Mouse (Mus musculus) adrenal gland, postnatal 14 days (tissue): ENCODE results near the gene Mkln1. TPM values are rescaled to one million over a fixed set of nuclear protein-coding genes. Genes with fewer than 3 reads are reported as not detected.

Experiments used
- DNase-seq: peaks from one replicate; pipeline ENCODE4 v3.0.0; 2021; ENCODE audit warnings: mixed read lengths
- total RNA-seq: library from RNA; stranded (reverse); gene quantifications from 2 replicates; pipeline ENCODE4 v1.2.3, GENCODE M21; 2021

The Mkln1 gene
- total RNA-seq, 1 experiment from 2014 or later, result 164 TPM

DNA sequence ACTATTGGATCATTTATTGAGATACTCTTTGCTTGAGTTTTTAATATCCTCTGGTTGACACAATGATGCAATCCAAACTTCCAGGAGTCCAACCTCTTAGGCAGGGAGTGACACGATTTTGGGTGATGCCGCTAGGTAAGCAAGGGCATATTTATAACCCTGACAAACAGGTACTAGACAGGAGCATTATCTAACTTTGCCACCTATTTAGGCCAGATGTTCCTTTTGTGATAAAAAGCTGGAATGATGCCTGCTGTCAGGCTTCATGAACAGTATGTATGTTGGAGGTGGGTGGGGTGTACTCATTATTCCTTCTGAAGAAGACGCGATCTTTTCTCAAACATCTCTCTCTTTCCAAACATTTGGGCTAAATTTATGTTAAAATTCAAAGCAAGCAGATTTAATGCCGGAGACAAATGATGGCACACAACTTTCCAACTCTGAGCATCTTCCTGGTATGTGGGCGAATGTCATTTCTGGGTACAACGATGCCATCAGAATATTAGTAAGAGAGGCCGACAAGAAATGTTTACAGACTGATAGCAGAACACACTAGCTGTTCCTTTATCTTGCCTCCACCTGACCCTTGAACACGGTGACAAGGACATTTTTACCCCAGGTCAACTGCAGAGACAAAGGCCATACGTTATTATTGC lies 632 bp upstream of the Mkln1 start:
- no peak for DNase-seq

DNA sequence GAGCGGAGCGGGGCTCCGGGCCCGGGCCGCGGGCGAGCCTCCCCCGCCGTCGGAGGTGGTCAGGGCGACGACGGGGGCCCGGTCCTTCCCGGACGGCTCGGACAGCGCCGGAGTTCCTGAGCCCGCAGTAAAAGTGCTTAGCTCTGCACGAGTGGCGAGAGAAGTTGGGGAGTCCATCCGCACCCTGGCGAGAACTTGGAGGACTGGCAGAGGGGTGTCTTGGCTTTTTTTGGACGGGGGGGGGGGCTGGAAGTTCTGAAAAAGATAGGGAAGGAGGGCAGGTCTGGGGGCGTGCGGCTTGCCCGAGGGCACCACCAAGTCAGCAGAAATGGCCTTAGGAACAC lies 643 bp downstream of the Mkln1 start:
- DNase-seq, result no peak

DNA sequence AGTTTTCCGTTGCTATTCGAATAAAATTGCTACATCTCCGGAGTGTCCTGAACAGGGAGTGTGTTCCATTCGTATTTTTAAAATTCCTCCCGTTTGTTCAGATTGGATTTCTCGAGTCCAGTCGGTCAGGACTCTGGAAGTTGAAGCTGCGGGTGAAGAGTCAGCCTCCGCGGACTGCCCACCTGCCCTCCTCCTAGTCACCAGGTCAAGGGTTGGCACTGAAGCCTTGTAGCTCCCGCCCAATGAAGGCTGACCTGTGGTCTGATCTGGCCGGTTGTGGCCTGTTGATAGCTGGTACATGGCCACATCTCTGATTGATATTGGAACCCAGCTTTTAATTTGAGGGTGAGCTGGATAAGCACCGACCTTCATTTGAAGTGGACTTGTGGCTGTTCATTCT lies 1.0 kb downstream of the Mkln1 start:
- DNase-seq, result peak; percentile 73

DNA sequence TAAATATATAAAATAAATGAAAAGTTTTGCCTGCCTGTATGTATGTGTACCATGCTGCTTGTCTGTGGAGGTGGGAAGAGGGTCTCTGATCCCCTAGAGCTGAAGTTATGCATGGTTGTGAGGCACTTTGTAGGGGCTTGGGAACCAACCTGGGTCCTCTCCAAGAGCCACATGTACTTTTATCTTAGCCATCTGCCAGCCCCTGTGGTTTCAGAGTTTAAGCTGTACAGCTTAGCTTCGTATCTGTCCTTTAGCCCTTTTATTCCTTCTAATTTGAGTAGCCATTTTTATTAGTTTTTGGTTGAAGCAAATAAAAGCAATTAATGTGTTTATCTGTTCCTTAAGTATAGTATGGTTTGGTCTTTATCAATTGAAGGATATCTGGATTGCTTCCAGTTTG lies 12.5 kb downstream of the Mkln1 start:
- DNase-seq, result no peak

DNA sequence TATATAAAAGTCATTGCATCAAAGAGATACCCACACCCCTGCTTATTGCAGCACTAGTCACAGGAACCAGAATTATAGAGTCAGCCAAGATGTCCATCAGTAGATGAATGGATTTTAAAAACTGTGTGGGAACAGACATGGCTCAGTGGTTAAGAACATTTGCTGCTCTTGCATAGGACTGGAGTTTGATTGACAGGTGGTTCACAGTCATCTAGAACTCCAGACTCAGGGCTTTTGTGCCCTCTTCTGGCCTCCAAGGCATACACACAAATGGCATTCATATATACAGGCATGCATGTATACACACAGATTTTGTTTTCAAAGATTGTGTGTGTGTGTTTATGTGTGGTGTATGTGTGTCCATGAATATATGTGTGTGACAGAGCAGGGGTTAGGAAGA lies 14.0 kb downstream of the Mkln1 start:
- peak; percentile 13 for DNase-seq

DNA sequence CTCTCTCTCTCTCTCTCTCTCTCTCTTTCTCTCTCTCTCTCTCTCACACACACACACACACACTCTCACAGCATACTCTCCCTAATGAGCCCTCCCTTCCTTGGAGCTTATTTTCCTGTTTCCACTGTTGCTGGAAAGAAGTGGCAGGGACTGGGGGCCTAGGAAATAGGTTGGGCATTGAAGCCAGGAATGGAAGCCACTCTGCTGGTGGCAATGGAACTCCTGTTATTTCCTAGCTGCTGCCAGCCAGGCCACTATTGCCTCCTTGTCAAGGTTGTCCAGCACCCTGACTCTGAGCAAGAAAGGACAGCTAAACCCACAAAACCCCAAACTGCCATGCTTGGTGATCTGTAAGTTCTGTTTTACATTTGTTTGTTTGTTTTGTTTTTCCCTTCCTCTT lies 15.0 kb downstream of the Mkln1 start:
- DNase-seq, result peak; percentile 14

DNA sequence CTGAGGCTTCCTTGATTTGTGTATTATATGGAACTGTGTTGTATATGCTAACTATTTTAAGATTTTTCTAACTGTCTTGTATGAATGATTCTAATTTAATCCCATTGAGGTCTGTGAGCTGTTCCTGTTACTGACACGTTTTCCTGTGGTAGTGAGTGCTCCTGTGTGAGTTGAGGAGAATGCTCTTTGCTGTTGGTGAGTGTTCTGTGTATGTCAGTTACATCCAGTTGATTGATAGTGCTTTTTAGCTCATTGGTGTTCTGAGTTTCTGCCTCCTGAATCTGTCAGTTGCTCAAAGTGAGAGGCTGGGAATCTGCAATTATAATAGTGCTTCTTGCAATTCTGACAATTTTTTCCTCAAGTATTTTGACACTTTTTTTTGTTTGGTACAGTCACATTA lies 15.8 kb downstream of the Mkln1 start:
- DNase-seq, result no peak

DNA sequence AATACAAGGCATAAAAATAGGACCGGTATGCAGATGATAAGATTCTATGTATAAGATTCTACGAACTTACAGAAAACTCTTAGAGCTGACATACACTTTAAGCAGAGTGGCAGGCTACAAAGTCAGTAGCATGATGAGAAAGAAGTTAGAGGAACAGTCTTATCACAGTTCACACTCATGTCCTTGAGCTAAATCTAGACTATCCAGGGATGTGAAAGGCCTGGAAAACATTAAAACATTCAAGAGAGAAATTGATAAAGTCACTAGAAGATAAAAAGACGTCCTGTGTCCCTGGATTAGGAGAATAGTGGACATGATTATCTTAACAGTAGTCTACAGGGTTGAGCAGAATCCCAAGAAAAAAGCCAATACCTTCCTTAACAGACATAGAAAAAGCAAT lies 26.9 kb downstream of the Mkln1 start:
- DNase-seq, result no peak

DNA sequence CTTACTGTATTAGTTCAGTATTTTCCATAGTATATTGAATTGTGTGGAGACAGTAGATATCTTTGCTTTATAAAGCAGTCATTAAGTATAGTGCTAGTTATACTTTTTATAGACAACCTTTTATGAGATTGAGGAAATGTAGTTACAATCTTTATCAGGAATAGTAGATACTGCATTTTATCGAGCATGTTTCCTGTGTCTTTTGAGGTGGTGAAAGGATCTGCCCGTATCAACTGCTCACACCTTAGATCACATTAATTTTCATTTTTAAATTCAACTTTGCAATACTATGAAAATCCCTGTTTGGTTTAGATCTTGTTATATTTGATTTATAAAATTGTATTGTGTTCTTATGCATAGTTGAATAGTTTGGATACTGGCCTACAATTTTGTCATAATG lies 38.7 kb downstream of the Mkln1 start:
- no peak for DNase-seq

DNA sequence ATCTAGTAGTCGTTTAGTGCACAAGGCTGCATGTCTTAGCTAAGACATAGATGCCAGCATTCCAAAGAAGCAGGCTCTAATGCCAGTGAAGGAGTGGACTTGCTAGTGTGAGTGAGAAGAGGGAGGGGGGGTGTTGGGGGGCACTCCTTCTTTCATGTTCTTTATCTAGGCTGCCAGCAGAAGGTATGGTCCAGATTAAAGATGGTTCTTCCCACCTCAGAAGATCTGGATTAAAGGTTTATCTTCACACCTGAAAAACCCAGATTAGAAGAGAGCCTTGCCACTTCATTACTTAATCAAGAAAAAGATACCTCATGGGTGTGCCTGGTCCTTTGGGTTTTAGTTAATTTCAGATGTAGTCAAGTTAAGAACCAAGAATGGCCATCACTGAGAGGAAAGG lies 46.7 kb downstream of the Mkln1 start:
- no peak for DNase-seq

DNA sequence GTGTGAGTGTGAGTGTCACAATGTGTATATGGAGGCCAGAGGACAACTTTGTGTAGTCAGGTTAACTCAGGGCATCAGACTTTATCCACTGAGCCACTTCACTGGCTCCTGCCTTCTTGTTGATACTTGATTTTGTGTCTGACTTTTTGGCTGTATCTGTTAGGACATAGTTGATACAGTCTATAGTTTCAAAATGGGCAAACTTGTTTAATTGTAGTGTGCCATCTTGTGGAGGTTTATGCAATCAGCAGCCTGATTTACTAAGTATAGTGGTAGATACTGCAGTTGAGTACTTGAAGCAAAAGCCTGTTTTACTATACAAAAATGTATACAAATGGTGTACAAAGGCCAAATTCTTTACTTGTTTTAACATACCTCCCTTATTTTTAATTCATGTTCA lies 55.2 kb downstream of the Mkln1 start:
- DNase-seq, result peak; percentile 53

DNA sequence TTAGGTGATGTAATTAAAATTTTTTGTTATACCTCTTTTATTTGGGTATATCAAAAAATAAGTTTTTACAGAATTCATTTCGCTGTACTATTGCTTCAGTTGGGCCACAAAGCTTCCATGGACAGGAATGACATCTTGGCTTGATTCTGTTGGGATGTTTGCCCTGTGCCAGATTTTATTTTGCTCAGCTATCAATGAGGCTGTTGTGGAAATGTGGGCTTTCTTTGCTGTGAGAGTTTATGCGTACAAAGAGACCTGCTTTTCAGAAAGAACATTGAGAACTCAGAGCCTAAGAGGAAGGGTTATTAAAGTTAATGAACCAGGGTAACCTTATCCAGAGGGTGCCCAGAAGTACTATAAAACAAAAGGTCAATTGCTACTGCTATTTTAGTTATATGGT lies 56.8 kb downstream of the Mkln1 start:
- no peak for DNase-seq

DNA sequence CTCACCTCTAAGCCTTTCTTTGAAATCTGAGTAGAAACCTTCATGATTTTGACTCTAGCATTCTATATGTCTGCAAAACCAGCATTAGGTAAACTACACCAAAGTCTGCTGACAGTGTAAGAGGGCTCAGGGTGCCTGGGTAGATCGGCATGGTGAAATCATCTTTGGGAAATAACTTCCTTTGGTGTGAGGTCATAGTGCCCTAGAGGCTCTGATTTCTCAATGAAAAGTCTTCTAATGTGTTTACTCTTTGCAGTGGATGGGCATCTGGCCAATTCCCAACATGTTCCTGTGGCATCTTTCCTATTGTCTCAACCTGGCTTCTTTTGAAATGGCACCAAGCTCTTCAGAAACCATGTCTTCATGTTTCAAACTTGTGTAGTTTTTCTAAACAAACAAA lies 58.5 kb downstream of the Mkln1 start:
- peak; percentile 71 for DNase-seq

DNA sequence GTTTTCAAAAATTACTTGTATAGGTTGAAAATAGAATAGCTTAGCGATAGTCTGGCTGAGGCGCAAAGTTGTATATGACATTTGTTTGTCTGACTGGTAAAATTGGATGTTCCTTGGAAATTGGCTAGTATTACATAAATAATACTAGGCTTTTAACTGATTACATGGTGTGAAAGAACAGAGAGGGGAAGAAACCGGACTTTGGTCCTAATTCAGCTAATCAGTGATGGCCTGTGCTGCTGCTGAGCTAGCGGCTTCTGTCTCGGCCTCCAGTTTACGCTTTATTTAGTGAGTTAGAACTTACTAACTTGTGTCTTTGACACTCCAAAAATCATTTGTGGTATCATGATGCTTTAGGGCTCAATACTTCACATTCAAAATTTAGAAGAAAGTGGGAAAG lies 70.9 kb downstream of the Mkln1 start:
- DNase-seq, result no peak

DNA sequence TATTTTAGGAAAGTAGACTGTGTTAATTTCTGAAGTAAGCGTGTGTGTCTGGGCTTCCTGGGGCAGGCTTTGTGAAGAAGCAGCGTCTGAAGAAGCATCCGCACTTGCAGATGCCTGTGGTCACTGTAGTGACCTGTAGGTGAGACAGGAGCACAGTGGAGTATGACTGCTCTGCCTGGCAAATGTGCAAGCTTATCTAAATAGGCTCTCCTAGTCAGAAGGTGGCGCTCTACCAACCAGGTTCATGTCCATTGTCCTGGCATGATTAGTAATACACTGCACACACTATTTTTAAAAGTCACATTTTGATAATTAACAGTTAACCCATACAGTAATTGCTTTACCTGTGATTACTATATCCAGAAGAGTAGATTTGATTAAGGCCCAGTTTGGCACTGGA lies 79.7 kb downstream of the Mkln1 start:
- DNase-seq, result peak; percentile 29

DNA sequence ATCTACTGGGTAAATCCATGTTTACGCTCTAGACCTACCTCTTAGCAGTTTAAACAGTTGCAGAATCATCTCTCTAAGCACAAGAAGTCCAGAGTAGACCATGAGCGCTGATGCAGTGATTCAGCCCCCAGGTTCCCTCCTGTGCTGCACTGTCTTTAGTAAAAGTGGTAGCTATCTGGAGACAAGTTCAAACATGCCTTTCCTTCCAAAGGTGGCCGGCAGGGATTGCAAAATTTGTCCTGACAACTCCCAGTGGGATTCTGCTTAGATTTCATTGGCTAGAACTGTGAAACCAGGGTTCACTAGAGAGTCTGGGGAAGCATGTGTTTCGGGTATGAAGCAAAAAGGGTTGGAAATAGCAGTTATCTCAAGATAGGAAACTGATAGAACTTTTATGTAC lies 81.5 kb downstream of the Mkln1 start:
- DNase-seq, result peak; percentile 42

DNA sequence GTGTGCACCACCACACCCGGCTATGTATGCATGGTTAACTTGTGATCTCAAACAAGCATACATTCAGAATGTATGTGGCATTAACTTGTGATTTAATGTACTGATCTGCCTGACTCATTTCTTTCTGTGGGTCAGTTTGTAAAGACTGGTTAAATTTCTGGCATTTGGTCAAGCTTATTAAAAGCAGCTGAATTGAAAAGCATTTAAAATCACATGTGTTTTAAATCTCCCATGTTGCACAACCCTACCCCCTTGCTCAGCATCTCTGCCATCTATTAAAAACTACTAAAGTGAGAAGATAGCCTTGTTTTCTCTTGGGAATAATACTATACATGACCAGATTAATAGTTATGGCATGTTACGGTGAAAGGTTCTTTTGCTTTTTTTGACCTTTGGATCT lies 88.1 kb downstream of the Mkln1 start:
- DNase-seq, result no peak

DNA sequence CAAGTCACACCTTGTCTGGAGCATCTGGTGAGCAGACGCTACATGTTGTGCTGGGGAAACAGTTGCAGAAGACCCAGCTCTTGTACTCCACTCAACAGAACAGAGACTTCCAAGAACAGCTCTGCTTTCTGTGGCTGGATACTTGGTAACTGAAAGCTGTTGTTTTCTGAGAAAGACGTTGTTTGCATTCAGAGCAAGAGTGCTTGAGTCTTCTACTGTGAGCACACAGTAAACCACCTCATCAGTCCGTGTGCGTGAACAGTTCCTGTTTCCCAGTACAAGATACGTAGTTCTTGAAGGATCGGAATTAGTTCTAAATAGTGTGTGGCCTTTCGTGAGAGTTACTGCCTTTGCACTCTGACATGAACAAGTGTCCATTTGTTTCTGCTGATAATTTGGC lies 91.4 kb downstream of the Mkln1 start:
- DNase-seq, result no peak

DNA sequence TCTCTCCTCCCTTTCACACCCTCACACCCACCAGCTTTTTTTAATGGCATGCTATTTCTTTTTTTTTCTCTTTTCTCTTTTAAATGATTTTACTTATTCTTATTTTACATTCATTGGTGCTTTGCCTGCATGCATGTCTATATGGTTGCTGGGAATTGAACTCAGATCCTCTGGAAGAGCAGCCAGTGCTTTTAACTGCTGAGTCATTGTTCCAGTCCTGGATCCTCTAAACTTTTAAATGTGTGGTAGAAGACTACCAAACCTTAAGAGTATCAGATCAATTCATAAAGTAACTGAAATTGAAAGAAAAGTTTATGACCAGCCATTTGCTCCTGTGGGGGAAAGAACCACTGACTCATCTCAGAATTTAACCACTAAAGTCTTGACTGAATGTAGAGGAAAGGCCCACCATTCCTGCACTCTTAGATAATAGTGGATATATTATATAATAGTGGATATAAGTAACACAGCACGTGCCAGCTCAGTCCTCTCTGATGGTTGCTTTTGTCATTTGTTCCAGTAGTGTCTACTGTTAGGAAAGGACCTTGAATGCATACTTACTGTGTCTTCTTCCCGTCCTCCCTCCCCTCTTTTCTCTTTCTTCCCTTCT lies 96.7 kb downstream of the Mkln1 start:
- DNase-seq, result no peak

DNA sequence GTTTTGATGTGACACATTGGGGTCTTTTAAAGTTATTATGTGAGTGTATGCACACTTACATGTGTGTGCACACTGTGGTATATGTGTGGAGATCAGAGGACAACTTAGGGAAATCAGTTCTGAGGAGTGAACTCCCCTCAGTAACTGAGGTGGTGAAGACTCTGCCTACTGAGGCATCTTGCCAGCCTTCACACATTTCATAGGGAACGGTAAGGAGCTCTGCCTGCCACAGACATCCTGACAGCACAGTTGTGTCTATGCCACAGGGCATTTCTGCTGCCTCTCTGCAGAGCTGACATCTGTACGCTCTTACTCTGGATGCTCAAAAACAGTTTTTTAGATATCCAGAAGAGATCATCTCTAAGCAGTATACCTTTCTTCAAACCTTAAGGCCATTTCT lies 97.7 kb downstream of the Mkln1 start:
- DNase-seq, result no peak

DNA sequence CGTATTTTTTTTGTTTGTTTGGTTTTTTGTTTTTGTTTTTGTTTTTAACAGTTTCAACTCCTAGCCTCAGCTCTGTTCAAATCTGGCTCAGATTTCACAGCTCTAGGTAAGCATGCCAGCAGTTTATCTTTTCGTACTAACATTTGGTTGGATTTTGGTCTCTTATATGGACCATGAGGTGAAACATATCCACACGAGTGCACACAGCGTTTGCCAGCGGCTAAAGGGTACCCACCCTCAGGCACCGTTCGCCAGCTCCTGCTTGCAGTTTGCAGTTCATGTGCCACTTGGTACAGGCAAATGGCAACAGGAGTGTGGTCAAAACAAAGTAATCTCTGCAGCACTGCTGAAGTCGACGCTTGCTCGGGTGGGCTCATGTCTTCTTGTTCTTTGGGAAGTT lies 101.3 kb downstream of the Mkln1 start:
- no peak for DNase-seq

DNA sequence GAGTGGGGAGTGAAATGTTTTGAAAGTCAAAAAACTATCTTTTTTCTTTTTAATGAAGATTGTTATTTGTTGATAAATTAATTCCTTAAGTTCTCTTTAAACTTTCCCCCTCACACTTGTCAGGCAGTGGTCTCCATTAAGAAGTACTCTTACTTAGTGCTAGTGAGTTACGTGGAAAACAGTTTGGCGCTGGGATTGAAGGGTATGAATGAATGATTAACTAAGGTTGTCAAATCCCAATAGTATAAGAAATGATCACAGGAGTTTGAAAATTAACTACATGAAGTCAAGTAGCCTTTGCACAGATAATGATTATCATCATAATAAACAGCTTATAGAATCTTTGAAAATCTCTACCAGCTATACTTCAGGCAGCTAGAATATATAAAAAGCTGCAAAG lies 101.7 kb downstream of the Mkln1 start:
- no peak for DNase-seq

DNA sequence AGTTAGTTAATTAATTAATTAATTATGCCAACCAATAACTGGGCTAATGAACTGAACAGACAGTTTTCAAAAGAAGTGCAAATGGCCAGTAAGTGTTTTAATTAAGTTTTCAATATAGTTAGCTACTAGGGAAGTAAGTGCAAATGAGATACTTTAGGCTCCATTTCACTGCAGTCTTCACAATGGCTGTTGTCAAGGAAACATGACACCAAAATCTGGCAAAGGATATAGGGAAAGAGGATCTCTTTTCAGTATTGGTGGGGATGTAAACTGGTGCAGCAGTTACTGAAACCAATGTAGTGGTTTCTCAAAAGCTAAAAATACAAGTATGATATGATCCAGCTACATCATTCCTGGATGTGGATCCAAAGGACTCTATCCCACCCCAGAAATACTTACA lies 102.2 kb downstream of the Mkln1 start:
- DNase-seq, result no peak

DNA sequence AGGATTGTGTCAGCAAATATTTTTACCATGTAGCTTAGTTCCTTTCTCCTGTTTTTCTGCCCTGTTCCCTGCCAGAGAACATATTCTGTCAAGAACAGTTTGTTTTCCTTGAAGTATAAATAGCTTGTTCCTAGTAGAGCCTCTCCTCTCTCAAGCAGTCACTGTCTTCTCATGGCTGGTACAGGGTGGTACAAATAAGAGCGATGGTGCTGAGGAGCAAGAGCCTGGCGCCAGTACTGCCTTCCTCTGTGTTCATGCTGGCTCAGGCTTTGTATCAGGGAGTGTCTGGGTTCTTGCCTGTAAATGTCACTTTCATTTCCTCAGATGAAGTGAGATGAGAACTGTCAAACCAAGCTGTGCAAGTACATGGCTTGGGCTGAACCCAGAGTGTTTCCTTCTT lies 104.1 kb downstream of the Mkln1 start:
- DNase-seq, result no peak

DNA sequence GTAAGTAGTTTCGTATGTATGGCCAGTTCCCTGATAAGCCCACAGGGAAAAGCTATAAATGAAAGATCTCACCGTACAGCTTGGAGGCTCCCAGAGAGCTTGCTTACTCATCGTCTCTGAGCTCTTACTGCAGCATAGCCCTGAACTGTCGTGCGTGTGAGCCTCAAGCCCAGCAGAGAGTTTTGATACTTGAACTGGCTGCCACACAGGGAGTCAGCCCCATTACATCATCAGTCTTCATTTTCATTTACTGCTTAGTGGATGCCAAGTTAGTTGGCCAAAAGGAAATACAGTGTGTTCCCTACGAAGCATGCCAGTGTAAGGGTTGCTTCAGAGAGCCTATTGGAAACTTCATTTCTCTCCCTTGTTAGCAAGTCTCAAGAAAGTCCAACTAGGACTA lies 115.2 kb downstream of the Mkln1 start:
- DNase-seq, result peak; percentile 40
